Mouse (Mus musculus): ENCODE data around the gene Fam189a1. TPM values are rescaled to one million over a fixed set of nuclear protein-coding genes. Genes with fewer than 3 reads are reported as not detected.

Fam189a1 gene
- total RNA-seq, 2 experiments from 2014 or later, result not detected

GRCm38 (mm10) chr7:65105566-65105965, 50.8 kb downstream of the Fam189a1 start:
- no peak for ATAC-seq (replicated peaks; ENCODE audit: low FRiP score, poor library complexity, severe bottlenecking)

DNA sequence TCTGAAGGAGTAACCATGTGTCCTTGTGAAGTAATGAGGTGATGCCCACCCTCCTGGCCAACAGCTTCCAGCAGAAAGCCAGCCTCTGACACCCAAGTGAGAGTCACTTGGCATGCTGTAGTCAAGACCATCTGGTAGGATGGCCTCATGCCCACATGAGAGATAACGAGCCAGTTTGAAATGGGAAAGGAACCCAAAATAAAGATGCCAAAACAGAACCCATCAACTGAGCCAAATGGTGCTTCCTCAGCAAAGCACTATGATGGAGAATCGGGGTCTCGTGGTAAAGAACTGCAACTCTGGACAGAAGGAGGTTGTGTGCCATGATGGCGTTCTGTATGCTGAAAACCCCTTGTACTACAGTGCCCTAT, 51.3 kb downstream of the Fam189a1 start:
- no peak for ATAC-seq (replicated peaks; ENCODE audit: low FRiP score, poor library complexity, severe bottlenecking)

DNA sequence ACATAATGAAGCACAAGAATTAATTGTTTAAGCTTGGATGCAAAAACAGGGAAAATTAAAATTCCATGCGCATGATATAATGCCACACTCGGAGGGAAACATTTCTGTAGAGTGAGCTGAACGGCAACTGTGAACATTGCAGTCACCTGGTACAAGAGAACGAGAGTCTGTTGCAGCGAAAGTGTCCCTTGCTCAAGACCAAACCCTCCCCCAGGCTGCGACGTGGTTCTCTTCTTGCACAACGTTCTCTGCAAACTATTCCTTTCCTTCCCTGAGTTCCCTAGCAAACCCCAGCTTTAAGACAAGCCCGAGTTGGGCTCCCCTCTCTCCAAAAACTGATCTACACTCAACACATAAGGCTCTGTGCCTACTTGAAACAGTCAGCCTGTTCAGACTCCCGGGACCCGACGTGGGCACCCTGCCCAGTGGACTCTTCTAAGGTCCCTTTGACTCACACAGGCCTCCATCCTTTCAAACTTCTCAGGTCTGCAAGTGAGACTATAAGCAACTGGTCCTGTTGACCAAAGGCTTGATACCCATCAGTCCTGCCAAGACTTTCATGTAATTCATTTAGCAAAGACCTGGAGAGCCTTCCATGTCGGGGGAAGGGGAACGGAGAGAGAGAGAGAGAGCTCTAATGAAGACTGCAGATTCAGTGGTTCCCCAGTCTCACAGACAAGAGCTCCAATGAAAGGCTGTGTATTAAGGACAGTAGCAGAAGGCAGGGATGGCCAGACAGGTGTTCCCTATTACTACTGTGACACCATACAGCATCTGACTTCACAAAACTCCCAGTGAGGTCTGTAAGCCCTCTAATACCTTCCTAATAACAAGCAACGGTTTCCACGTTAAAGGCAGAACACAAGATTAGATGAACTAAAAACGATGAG, 51.9 kb downstream of the Fam189a1 start:
- no peak for ATAC-seq (replicated peaks; ENCODE audit: low FRiP score, poor library complexity, severe bottlenecking)

DNA sequence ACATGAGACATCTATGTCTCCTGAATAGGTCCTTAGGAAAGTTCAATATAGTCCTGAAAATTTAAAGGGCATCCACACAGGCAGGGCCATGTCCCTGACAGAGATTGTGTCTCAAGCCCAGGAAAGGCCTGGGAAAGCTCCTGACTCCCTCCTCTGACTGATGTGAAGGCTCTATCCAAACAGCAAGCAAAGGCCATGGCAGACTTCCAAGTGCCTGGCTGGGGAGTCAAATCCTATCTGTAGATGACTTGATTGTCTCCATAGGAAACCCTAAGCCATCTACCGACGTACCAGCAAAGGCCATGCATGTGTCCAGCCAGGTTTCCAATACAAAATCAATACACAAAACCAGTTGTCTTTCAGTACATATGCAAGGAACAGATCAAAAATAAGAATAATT, 54.7 kb downstream of the Fam189a1 start:
- ATAC-seq (replicated peaks; ENCODE audit: low FRiP score, poor library complexity, severe bottlenecking), result no peak

DNA sequence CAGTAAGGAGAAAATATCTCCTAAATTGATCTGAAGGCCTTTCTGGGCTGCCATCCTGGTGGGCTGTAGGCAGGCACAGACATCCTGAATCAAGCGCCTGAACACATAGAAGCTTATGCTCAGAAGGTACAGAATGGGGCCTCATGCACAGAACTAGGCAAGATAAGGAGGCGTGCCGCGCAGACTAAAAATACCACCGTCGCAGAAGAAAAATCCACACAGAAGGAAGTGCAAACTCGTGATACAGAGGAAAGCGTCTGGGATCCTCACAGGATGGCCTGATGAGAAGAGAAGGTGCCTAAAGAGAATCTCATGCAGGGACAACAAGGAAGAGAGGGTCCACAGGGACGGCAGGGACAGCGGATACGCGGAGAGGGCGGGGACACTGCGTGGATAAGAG, 58.7 kb downstream of the Fam189a1 start:
- no peak for ATAC-seq (replicated peaks; ENCODE audit: low FRiP score, poor library complexity, severe bottlenecking)

DNA sequence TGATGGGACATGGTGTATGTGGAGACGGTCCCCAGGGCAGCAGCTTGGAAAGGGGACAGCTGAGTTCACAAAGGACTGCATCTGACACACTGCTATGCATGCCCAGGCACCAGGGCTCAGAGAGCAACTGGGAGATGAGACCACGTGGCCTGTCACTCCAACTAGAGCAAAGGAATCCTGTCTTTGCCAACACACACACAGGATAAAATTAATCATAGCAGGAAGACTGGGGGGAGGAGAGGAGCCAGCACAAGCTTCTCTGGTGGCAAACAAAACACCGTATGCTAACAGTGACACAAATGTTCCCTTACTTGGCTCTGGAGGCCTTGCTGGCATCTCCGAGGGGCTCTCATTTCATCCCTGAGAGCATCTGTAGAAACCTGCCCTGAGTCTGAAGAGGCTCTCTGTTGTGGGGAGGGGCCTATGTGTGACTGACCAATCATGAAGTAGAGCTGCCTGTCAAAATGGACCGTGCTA, 60.7 kb downstream of the Fam189a1 start:
- ATAC-seq (replicated peaks; ENCODE audit: low FRiP score, poor library complexity, severe bottlenecking), result no peak

DNA sequence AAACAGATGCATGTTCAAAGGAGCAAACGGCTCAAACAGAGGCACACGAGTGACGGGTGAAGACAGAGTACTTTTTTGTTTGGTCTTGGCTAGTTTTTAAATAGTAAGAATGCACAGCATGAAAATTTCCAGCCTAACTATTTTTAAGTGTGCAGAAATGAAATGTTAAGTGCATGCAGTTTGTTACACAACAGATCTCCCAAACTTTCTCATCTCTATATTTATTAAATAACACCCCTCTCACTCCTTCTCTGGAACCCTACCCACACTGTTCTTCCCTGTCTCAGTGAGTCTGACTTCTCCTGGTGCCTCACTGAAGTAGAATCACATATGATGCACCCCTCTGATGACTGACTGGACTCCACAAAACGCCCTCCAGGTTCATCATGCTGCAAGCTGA, 63.1 kb downstream of the Fam189a1 start:
- no peak for ATAC-seq (replicated peaks; ENCODE audit: low FRiP score, poor library complexity, severe bottlenecking)

DNA sequence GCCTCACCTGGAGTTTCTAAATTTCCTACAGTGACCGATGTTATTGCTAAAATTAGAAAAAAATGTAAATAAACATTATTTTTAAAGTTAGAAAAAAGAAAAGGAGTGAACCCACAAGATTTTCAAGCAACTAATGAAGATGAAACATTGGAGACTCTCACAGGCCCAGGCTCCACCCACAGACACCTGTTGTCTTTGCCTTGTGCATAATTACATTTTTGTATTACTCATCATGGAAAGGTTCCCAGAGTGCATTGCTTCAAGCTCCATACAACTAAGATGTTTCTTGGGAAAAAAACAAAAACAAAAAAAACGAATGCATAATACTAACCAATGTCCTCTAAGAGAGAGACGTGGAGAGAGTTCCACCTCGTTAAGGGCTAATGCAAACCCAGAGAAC, 64.9 kb downstream of the Fam189a1 start:
- ATAC-seq (replicated peaks; ENCODE audit: low FRiP score, poor library complexity, severe bottlenecking), result no peak

DNA sequence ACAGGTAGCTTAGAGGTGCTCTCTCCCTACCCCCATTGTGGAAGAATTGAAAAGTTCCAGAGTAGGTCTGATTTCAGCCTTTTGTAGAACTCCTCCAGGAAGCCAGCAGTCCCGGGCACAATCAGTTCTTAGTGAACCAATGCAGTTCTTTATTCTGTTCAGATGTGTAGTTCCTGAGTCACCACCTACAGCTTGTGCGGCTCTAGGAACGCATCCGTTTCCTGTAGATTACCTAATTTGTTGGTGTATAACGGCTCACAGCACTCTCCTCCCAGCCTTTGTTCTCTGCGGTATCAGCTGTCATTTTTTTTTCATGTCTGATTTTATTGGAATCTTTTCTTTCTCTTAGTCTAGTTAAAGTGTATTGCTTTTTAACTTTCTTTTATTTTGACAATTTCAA, 70.4 kb downstream of the Fam189a1 start:
- no peak for ATAC-seq (replicated peaks; ENCODE audit: low FRiP score, poor library complexity, severe bottlenecking)

- ATAC-seq (replicated peaks; ENCODE audit: low FRiP score, poor library complexity, severe bottlenecking), result no peak
Measured at GRCm38 (mm10) chr7:65082778-65083091, 73.6 kb downstream of the Fam189a1 start.

- ATAC-seq (replicated peaks; ENCODE audit: low FRiP score, poor library complexity, severe bottlenecking), result no peak
Measured at GRCm38 (mm10) chr7:65081979-65082777, 74.2 kb downstream of the Fam189a1 start.

- no peak for ATAC-seq (replicated peaks; ENCODE audit: low FRiP score, poor library complexity, severe bottlenecking)
Measured at GRCm38 (mm10) chr7:65076134-65076533, 80.2 kb downstream of the Fam189a1 start.

- ATAC-seq (replicated peaks; ENCODE audit: low FRiP score, poor library complexity, severe bottlenecking), result no peak
Measured at GRCm38 (mm10) chr7:65074194-65074593, 82.2 kb downstream of the Fam189a1 start.

- no peak for ATAC-seq (replicated peaks; ENCODE audit: low FRiP score, poor library complexity, severe bottlenecking)
Measured at GRCm38 (mm10) chr7:65073555-65073954, 82.8 kb downstream of the Fam189a1 start.

- ATAC-seq (replicated peaks; ENCODE audit: low FRiP score, poor library complexity, severe bottlenecking), result no peak
Measured at GRCm38 (mm10) chr7:65066211-65066610, 90.2 kb downstream of the Fam189a1 start.

DNA sequence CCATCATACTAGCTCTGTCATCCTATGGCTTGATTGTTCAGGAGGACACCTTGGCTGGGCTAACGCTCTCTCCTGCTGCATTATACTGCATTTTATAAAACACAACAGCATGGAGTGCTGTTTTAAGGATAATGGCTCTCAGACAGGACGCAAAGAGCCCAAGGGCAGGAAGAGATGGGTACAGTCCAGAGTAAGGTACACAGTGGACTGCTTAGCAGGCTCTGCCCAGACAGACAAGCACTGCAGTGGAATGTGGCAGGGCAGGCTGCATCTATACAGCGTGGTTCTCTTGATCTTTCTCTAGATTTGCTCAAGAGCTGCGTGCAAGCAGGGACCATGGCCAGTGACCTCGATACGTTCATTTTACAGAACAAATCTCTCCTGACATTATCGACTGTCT, 90.9 kb downstream of the Fam189a1 start:
- no peak for ATAC-seq (replicated peaks; ENCODE audit: low FRiP score, poor library complexity, severe bottlenecking)

GRCm38 (mm10) chr7:65064638-65065037, 91.7 kb downstream of the Fam189a1 start:
- ATAC-seq (replicated peaks; ENCODE audit: low FRiP score, poor library complexity, severe bottlenecking), result no peak

GRCm38 (mm10) chr7:65064096-65064495, 92.3 kb downstream of the Fam189a1 start:
- ATAC-seq (replicated peaks; ENCODE audit: low FRiP score, poor library complexity, severe bottlenecking), result no peak

DNA sequence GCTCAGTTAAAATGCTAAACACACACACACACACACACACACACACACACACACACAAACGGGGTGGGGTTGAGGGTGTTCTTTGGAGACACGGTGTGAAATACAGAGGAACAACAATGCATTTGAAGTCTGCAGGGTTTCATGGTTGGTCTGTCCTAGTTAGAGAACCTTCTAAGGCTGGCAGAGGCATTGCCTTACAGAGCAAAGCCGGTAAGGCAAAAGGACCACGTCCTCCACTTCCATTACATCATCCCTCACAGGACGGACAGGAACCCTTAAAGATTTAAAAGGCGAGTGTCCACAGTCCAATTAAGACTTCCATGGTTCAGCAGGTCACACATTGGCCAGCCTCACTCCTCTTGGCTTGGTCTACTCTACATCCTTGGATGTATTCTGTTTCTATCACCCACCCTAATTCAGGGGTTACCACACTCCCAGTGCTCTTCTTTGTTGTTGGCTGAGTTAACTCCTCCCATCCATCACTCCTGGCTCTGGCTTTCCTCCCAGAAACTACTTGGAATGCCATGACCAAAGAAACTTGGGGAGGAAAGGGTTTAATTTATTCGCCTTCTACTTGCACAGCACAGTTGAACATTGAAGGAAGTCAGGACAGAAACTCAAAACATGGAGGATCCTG, 96.1 kb downstream of the Fam189a1 start:
- ATAC-seq (replicated peaks; ENCODE audit: low FRiP score, poor library complexity, severe bottlenecking), result no peak

- no peak for ATAC-seq (replicated peaks; ENCODE audit: low FRiP score, poor library complexity, severe bottlenecking)
Measured at GRCm38 (mm10) chr7:65056864-65057263, 99.5 kb downstream of the Fam189a1 start.

- ATAC-seq (replicated peaks; ENCODE audit: low FRiP score, poor library complexity, severe bottlenecking), result no peak
Measured at GRCm38 (mm10) chr7:65051986-65052385, 104.4 kb downstream of the Fam189a1 start.

All from erythroblast, adult 5-6 weeks (primary cell).